29 mouse cellular contexts compared by ENCODE assay signal in the genomic region with DNA sequence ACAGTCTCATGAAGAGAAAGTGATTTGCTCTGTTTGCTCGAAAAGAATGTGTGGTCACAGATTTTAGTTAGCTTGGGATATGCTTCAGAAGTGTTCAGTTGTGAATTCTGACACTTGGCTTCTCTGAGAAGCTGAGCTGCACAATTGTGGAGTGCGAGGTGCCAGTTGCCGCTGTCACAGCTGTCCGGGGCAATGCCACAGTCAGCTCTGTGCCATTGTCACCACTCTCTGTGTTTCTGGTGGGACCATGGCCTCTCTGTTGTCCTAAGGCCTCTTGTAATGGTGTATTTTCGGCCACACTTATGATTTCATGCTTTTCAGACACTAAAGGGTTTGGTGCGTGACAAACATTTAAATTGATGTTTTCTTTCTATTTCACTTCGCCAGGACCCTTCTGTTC. TPM values are rescaled to one million over a fixed set of nuclear protein-coding genes. Genes with fewer than 3 reads are reported as not detected.
A peak's percentile ranks its signal among the peaks of the same experiment; 100 is the strongest.
DNase-seq lines count a peak whose midpoint lies in the region; ATAC-seq and TF ChIP-seq lines count a peak whose summit lies in the region.
"Had no signal": no experiment of that assay in that cellular context is flagged by ENCODE, and none has a peak within 500 bp of the region (broad histone marks: within the 10 kb centered on the region; RNA-seq: fewer than 3 reads in every experiment).

No protein-coding gene starts in this region.

- ATAC-seq in frontal cortex, adult (ENCODE audit: low TSS enrichment) = peak; percentile 60
- ATAC-seq in midbrain, embryonic 12.5 days (ENCODE audit: low FRiP score, low read depth) = peak; percentile 57; the same call in 1 of the 2 replicates
- ATAC-seq: forebrain, embryonic 14.5 days; forebrain, postnatal 0 days; hindbrain, postnatal 0 days; Patski had no signal

- DNase-seq in frontal cortex, postnatal 36 days (ENCODE audit: low spot score in 2 of 2) = no peak
- peak; percentile 58 for DNase-seq in layer of hippocampus, adult 9-11 months
- no peak for DNase-seq in layer of hippocampus, adult 9-10 months (ENCODE audit: low spot score)
- no peak for DNase-seq in midbrain, embryonic 10.5 days (ENCODE audit: low spot score)
- DNase-seq in spleen, adult 12 weeks (ENCODE audit: low spot score) = no peak
- DNase-seq: adrenal gland, postnatal 14 days; B cell, adult 2 months; cerebellum, adult 11-12 months; cerebellum, adult 9-10 months; cerebellum, postnatal 14 days; forebrain, postnatal 0 days; gastrocnemius, postnatal 10 days; gastrocnemius, postnatal 36 days; heart, adult 2 months; heart, postnatal 14 days; heart, postnatal 4 days had no signal

- H3K9ac ChIP-seq in midbrain, embryonic 12.5 days (replicated peaks) = no peak overlapping the region
- H3K9ac ChIP-seq: embryonic facial prominence, embryonic 12.5 days; embryonic facial prominence, embryonic 15.5 days; forebrain, postnatal 0 days; heart, embryonic 13.5 days; hindbrain, embryonic 14.5 days had no signal

- H3K4me3 ChIP-seq in midbrain, embryonic 12.5 days = no peak overlapping the region
- H3K4me3 ChIP-seq in midbrain, embryonic 10.5 days = no peak overlapping the region
- H3K4me3 ChIP-seq in myocyte = no peak overlapping the region
- H3K4me3 ChIP-seq: embryonic facial prominence, embryonic 12.5 days; embryonic facial prominence, embryonic 15.5 days; heart, adult 2 months; heart, embryonic 10.5 days; heart, embryonic 13.5 days had no signal

- TF ChIP-seq POLR2A in myocyte (IDR thresholded peaks at IDR 0.05; ENCODE audit: insufficient read length, low read depth) = no peak

- peaks cover 50% of the 10 kb centered on the region for H3K79me2 ChIP-seq in myocyte (ENCODE audit: control insufficient read depth, insufficient read depth)

- H3K36me3 ChIP-seq in midbrain, embryonic 12.5 days = no peaks in the 10 kb centered on the region
- no peaks in the 10 kb centered on the region for H3K36me3 ChIP-seq in midbrain, embryonic 10.5 days
- H3K36me3 ChIP-seq in myocyte (ENCODE audit: control insufficient read depth, insufficient read depth) = no peaks in the 10 kb centered on the region
- H3K36me3 ChIP-seq: embryonic facial prominence, embryonic 12.5 days; embryonic facial prominence, embryonic 15.5 days; G1E; heart, embryonic 10.5 days had no signal

- H3K27me3 ChIP-seq in midbrain, embryonic 12.5 days = no peaks in the 10 kb centered on the region
- H3K27me3 ChIP-seq in midbrain, embryonic 10.5 days (ENCODE audit: low read depth, poor library complexity, severe bottlenecking) = no peaks in the 10 kb centered on the region
- no peaks in the 10 kb centered on the region for H3K27me3 ChIP-seq in myocyte (ENCODE audit: control insufficient read depth, insufficient read depth, insufficient read length)
- H3K27me3 ChIP-seq: CH12.LX; embryonic facial prominence, embryonic 12.5 days; embryonic facial prominence, embryonic 15.5 days; heart, embryonic 13.5 days; Patski had no signal

- no peak overlapping the region for H3K27ac ChIP-seq in midbrain, embryonic 12.5 days (replicated peaks)
- no peak overlapping the region for H3K27ac ChIP-seq in midbrain, embryonic 10.5 days (replicated peaks)
- H3K27ac ChIP-seq: embryonic facial prominence, embryonic 12.5 days; embryonic facial prominence, embryonic 15.5 days; heart, adult 2 months; heart, embryonic 10.5 days; heart, embryonic 13.5 days; hindbrain, embryonic 14.5 days had no signal

- WGBS in midbrain, embryonic 12.5 days = 84% methylated on average over 7 of the region's 7 CpGs
- WGBS in midbrain, embryonic 10.5 days = 90% methylated on average over 7 of the region's 7 CpGs

- H3K9me3 ChIP-seq in midbrain, embryonic 12.5 days = no peaks in the 10 kb centered on the region
- H3K9me3 ChIP-seq in midbrain, embryonic 10.5 days (replicated peaks) = no peaks in the 10 kb centered on the region
- H3K9me3 ChIP-seq: embryonic facial prominence, embryonic 12.5 days; embryonic facial prominence, embryonic 15.5 days; G1E; heart, embryonic 10.5 days had no signal

- H3K4me1 ChIP-seq in midbrain, embryonic 12.5 days = peaks cover 10% of the 10 kb centered on the region
- H3K4me1 ChIP-seq in midbrain, embryonic 10.5 days = peaks cover 6% of the 10 kb centered on the region
- H3K4me1 ChIP-seq: embryonic facial prominence, embryonic 12.5 days had no signal

- no peak overlapping the region for H3ac ChIP-seq in myocyte (ENCODE audit: control insufficient read depth, insufficient read length)

- H3K4me2 ChIP-seq in midbrain, embryonic 12.5 days (replicated peaks) = no peak overlapping the region
- no peak overlapping the region for H3K4me2 ChIP-seq in myocyte (ENCODE audit: low read depth)
- H3K4me2 ChIP-seq: embryonic facial prominence, embryonic 12.5 days; embryonic facial prominence, embryonic 15.5 days; heart, embryonic 13.5 days; hindbrain, embryonic 14.5 days had no signal

TF ChIP-seq in myocyte, 11 proteins besides CTCF, POLR2A, EP300 and RAD21:
- TF ChIP-seq TCF12 (IDR thresholded peaks at IDR 0.05; ENCODE audit: insufficient read depth, poor library complexity, severe bottlenecking) (no peak), E2F4 (IDR thresholded peaks at IDR 0.05; ENCODE audit: insufficient read depth) (no peak), MAX (IDR thresholded peaks at IDR 0.05; ENCODE audit: low read depth) (no peak), USF1 (IDR thresholded peaks at IDR 0.05; ENCODE audit: low read depth) (no peak), TCF3 (IDR thresholded peaks at IDR 0.05; ENCODE audit: insufficient read length, low read depth) (no peak), MYOG (IDR thresholded peaks at IDR 0.05; ENCODE audit: control insufficient read depth in 1 of 3, insufficient read depth in 1 of 3, insufficient read length in 2 of 3, low read depth in 2 of 3) (peak in 2 of 3 experiments; percentile 70 to 80), MYOD1 (IDR thresholded peaks at IDR 0.05; ENCODE audit: control insufficient read depth in 1 of 3, insufficient read length in 2 of 3, low read depth in 2 of 3) (peak in 2 of 3 experiments; percentile 28 to 56), REST (IDR thresholded peaks at IDR 0.05; ENCODE audit: insufficient read depth, insufficient read length) (no peak), SRF (IDR thresholded peaks at IDR 0.05; ENCODE audit: control insufficient read depth, insufficient read length, low read depth) (no peak), POLR2AphosphoS2 (IDR thresholded peaks at IDR 0.05; ENCODE audit: insufficient read length, low read depth) (no peak), CEBPB (IDR thresholded peaks at IDR 0.05; ENCODE audit: insufficient read depth, poor library complexity, severe bottlenecking) (no peak)
TF ChIP-seq in myocyte: peak in this region for 2.

RNA-seq across cellular contexts. Expression of a gene that starts 55.1 kb away (rescaled TPM):
- 8.2 and 8.6 TPM in 2 replicates for polyA plus RNA-seq in midbrain, embryonic 12.5 days (2016; fragmentation: Nextera tagmentation; extraction: Ambion mirVana)
- polyA plus RNA-seq in midbrain, embryonic 10.5 days (2016; fragmentation: Nextera tagmentation; extraction: Ambion mirVana) = 4.8 and 5.0 TPM in 2 replicates
- polyA plus RNA-seq in myocyte (2012; fragmentation: generic; extraction: Trizol) = 7.9 TPM
